Mouse (Mus musculus) cerebellum, postnatal 25 days (tissue): ENCODE results near the gene Slc35b3.

Experiments
- DNase-seq, 2 experiments: peaks; one replicate each; pipeline ENCODE4 v3.0.0; 2021; ENCODE audit warnings: mixed read lengths in 2 of 2

Gene Slc35b3

GRCm38 (mm10) chr13:38960063-38961050, at the start of gene Slc35b3:
TSS of gene Slc35b3 (minus strand) at chr13:38960875.
- DNase-seq = peak; percentile 88 to 93

GRCm38 (mm10) chr13:39010280-39010679, 49.6 kb upstream of the Slc35b3 start:
- DNase-seq = no peak

GRCm38 (mm10) chr13:39003101-39003762, 42.6 kb upstream of the Slc35b3 start:
- no peak for DNase-seq

GRCm38 (mm10) chr13:39002424-39002823, 41.7 kb upstream of the Slc35b3 start:
- no peak for DNase-seq

- DNase-seq = no peak
Measured at GRCm38 (mm10) chr13:39001434-39001833, 40.8 kb upstream of the Slc35b3 start.

GRCm38 (mm10) chr13:38998958-38999357, 38.3 kb upstream of the Slc35b3 start:
- DNase-seq = no peak

- peak; percentile 35 to 57 for DNase-seq
Measured at GRCm38 (mm10) chr13:38992529-38992928, 31.9 kb upstream of the Slc35b3 start.

GRCm38 (mm10) chr13:38983751-38984150, 23.1 kb upstream of the Slc35b3 start:
- no peak for DNase-seq

GRCm38 (mm10) chr13:38980900-38981299, 20.2 kb upstream of the Slc35b3 start:
- no peak for DNase-seq

GRCm38 (mm10) chr13:38976978-38977377, 16.3 kb upstream of the Slc35b3 start:
- DNase-seq = no peak

- DNase-seq = no peak
Measured at GRCm38 (mm10) chr13:38975853-38976252, 15.2 kb upstream of the Slc35b3 start.

- no peak for DNase-seq
Measured at GRCm38 (mm10) chr13:38972602-38973001, 11.9 kb upstream of the Slc35b3 start.

- DNase-seq = no peak
Measured at GRCm38 (mm10) chr13:38971047-38971446, 10.4 kb upstream of the Slc35b3 start.

GRCm38 (mm10) chr13:38967518-38967917, 6.8 kb upstream of the Slc35b3 start:
- DNase-seq = no peak

GRCm38 (mm10) chr13:38966922-38967448, 6.3 kb upstream of the Slc35b3 start:
- no peak for DNase-seq

- no peak for DNase-seq
Measured at GRCm38 (mm10) chr13:38962771-38963170, 2.1 kb upstream of the Slc35b3 start.

GRCm38 (mm10) chr13:38958037-38958436, 2.6 kb downstream of the Slc35b3 start:
- DNase-seq = no peak

GRCm38 (mm10) chr13:38946296-38947012, 14.2 kb downstream of the Slc35b3 start:
- DNase-seq = no peak

GRCm38 (mm10) chr13:38945767-38946166, 14.9 kb downstream of the Slc35b3 start:
- no peak for DNase-seq

GRCm38 (mm10) chr13:38944951-38945350, 15.7 kb downstream of the Slc35b3 start:
- no peak for DNase-seq

- DNase-seq = no peak
Measured at GRCm38 (mm10) chr13:38941786-38942185, 18.9 kb downstream of the Slc35b3 start.

- no peak for DNase-seq
Measured at GRCm38 (mm10) chr13:38941280-38941679, 19.4 kb downstream of the Slc35b3 start.

- DNase-seq = no peak
Measured at GRCm38 (mm10) chr13:38938433-38938832, 22.2 kb downstream of the Slc35b3 start.
